Mouse (Mus musculus) ovary, postnatal 36 days (tissue): ENCODE measurements at regions not wholly inside any gene's neighbourhood (a gene's known extent, or its start where the extent isn't known, plus 50 kb on each side); places are given as distances from the start of the nearest gene placed in this dataset.
A peak's percentile ranks its signal among the peaks of the same experiment; 100 is the strongest.

ENCODE experiments used
- DNase-seq: peaks from one replicate; pipeline ENCODE4 v3.0.0; 2022; ENCODE audit warnings: low spot score, mixed read lengths

- DNase-seq = no peak
These were observed 154.5 kb downstream of the Dad1 start for GRCm38 (mm10) chr14:54099360-54099759.

DNA sequence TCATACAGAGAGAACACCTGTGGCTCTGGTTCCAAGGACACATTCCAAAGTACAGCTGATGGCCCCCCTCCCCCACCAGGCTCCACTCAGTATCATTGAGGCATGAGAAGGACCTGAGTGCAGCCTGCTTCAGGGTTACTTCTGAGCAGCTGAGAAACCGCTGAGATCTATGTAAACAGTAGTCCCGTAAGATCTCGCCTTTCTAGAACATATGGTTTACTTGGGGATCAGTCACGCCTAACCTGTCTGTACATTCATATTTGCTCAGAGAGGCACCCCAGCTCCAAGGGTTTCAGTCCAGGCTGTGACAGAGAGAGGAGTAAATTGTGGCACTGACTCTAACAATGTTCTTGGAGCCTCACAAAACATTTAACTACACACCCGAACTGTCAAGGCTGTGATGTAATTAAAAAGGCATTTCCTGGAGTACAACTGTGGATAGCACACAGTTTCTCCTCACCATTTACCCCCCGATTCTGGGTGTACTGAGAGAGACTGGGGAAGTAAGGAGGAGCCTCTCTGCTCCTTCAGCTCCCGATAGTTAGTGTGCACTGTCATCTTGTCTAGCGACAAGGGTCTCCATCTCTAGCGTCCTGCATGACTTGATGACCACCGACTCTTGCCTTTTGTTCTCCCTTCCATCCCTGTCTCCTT is 155.7 kb downstream of the Dad1 start:
- DNase-seq = no peak

DNA sequence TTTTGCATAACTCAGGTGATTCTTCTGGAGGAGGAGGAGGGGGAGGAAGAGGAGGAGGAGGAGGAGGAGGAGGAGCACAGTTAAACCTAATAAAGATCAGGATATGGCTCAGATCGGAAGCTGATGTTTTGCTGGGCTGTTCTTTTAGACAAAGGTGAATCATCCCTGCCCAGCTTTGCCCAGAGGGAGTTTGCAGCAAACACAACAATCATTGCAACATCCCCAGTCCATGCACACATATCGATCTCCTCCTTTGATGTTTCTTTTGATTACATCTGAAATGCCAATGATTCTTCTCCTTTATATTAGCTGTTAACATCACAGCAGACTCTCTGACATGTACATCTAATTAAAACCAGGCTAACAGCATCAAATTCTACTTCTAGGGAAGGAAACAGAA is 156.9 kb downstream of the Dad1 start:
- no peak for DNase-seq

DNA sequence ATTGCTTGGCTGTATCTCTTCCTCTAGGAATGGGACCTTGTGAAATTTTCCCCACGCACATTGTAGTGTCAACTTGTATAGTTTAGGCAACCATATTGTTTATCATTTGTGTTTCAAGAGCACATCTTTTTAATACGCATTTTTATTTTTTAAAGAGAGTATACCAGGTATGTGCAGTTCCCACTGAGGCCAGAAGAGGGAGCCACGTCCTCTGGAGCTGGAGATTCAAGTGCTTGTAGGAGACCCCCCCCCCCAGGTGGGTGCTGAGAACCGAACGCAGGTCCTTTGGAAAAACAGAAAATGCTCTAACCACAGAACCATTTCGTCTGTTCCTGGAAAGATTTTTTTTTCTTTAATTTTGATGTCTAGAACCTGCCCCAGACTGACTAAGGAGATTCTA is 161.5 kb downstream of the Dad1 start:
- DNase-seq = no peak

GRCm38 (mm10) chr14:54086660-54087059 is 167.2 kb downstream of the Dad1 start:
- no peak for DNase-seq

DNA sequence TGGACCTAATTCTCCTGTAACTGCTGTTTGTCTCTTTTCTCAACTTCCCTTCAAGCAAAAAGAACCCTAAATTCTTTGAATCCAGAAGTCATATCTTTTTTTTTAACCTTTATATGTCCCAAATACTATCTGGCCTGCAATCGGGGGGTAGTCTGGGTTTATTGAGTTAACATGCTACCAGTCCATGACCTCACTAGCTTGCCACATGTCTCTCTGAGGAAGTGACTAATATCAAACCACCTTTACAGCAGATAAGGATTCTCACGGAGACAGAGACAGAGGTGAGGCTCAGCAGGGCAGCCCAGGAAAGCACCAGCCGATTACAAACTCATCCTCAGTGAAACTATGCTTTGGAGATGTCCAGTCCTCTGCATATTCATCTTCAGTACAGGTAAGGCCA is 179.2 kb downstream of the Dad1 start:
- no peak for DNase-seq

- no peak for DNase-seq
These were observed 181.5 kb downstream of the Dad1 start for GRCm38 (mm10) chr14:54072283-54072912.

DNA sequence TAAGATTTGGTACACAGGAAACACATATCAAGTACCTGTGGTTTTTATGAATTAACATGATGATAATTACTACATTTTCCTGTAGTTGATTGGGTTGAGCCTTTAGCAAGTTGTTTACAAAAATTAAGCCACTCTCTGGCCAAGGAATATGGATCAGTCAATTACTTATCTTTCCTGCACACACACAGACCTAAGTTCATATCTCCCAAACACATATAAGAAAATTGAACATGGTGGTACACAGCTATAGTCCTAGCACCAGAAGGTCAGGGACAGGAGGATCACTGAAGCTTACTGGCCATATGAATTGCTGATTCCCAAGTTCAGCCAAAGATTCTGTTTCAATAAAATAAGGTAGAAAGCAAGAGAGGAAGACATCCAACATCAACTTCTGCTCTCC is 183.7 kb downstream of the Dad1 start:
- DNase-seq = no peak

GRCm38 (mm10) chr14:54068684-54069083 is 185.2 kb downstream of the Dad1 start:
- DNase-seq = no peak

DNA sequence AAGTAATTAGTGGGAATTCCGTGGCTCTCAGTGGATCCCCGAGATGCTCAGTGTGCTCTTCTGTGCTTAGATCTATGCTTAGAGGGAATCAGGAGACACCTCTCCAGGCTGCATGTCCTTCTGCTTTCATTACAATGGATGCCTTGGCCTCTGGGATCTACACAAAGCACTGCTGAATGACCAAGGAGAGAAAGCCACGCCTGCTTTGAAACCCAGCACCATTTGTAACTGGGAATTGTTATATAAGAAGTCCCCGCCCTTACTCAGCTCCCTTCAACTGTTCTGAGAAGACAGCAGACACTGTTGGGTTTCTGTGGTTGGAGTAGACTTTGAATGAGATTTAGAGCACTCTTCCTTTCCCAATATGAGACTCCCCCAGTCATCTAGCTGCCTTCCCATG is 188.4 kb downstream of the Dad1 start:
- DNase-seq = no peak

GRCm38 (mm10) chr14:54064541-54065402 is 189.1 kb downstream of the Dad1 start:
- DNase-seq = peak; percentile 37

GRCm38 (mm10) chr14:54061570-54061969 is 192.3 kb downstream of the Dad1 start:
- DNase-seq = no peak

- peak; percentile 29 for DNase-seq
These were observed 194.1 kb downstream of the Dad1 start for GRCm38 (mm10) chr14:54059776-54060175.

- no peak for DNase-seq
These were observed 194.8 kb downstream of the Dad1 start for GRCm38 (mm10) chr14:54059096-54059495.

- DNase-seq = no peak
These were observed 197.2 kb downstream of the Dad1 start for GRCm38 (mm10) chr14:54056691-54057090.

GRCm38 (mm10) chr14:54055390-54055789 is 198.5 kb downstream of the Dad1 start:
- no peak for DNase-seq

GRCm38 (mm10) chr14:54042286-54042685 is 211.6 kb downstream of the Dad1 start:
- DNase-seq = no peak

DNA sequence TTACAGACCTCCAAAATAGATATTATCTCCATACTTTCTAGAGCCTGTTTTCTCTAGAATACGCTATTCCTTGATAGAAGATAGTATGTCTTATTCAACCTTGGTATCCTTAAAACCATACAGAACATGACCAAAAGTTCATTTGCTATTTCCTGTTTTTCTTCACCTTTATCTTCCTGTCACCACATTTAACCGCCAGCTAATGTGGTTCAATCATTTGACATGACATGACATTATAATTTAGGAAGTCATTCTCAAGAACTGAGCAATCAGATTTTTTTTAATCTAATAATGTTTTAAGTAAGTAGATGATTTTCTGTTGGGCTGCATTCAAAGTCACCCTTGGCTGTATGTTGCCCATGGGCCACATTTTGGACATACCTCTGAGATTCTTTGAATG is 213.3 kb downstream of the Dad1 start:
- DNase-seq = no peak

DNA sequence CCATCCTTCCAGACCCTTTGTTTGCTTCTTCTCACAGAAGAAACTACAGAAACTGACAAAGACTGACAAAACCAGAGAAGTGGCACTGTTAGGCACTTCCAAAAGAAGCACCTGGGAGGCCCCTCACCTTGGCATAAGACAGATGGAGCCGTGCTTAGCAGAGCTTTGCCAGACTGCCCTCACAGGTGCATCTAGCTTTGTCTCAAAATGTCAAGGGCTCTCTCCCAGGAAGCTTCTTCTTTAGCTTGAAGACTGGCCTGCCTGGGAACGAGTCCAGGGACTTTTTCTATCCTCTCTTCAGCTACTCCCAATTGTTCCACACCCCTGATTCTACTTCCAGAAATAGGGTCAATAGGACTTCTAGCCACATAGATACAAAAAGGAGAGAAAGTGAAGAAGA is 219.4 kb downstream of the Dad1 start:
- DNase-seq = no peak

GRCm38 (mm10) chr14:54023552-54023951 is 230.4 kb downstream of the Dad1 start:
- DNase-seq = no peak

DNA sequence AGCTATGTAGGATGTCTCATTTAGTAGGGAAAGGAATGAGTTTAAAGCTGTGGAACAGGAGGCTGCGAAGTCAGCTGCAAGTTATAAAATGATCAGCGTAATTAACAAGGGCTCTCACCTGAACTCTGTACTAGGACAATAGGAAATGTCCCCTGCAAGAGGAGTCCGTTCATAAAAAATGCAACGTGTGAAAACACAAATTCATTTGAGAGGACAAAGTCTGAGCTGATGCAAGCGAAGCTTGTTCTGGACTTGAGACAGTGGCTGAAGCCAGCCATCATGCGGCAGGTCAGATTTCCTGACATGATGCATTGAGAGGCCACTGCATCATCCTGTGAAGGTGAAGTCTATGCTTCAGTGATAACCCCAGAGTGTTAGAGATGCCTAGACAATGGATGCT is 232.5 kb downstream of the Dad1 start:
- DNase-seq = no peak

GRCm38 (mm10) chr14:54014628-54015027 is 239.3 kb downstream of the Dad1 start:
- no peak for DNase-seq

DNA sequence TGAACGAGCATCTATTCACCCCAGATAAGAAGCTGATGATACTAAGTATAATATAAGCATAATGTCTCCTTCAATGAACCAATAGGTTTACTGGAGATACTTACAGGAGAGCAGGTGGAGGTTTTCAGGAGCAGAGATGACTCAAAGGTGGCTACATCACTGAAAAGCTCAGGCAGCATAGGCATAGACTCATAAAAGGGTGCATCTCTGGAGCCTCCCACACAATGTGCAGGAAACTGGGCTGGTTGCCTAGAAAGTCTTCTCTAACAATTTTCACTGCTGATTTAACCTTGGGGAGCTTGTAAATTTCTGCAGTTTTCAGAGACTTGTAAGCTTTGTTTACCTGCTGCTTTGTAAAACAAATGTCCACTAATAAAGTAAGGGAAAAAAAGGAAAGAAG is 251.8 kb downstream of the Dad1 start:
- DNase-seq = no peak
